Mouse (Mus musculus) lung, postnatal 14 days (tissue): ENCODE measurements at regions not wholly inside any gene's neighbourhood (a gene's known extent, or its start where the extent isn't known, plus 50 kb on each side); places are given as distances from the start of the nearest gene placed in this dataset.

ENCODE experiments used
- DNase-seq: peaks from one replicate; pipeline ENCODE4 v3.0.0; 2021

GRCm38 (mm10) chr13:102280198-102280597 is 413.2 kb upstream of the Cd180 start:
- DNase-seq = no peak

GRCm38 (mm10) chr13:102294451-102294850 is 398.9 kb upstream of the Cd180 start:
- DNase-seq = no peak

- no peak for DNase-seq
Measured at GRCm38 (mm10) chr13:102295079-102295478, 398.3 kb upstream of the Cd180 start.

- no peak for DNase-seq
Measured at GRCm38 (mm10) chr13:102307983-102308382, 385.4 kb upstream of the Cd180 start.

- no peak for DNase-seq
Measured at GRCm38 (mm10) chr13:102312096-102312495, 381.3 kb upstream of the Cd180 start.

- no peak for DNase-seq
Measured at GRCm38 (mm10) chr13:102315921-102316692, 377.3 kb upstream of the Cd180 start.

- no peak for DNase-seq
Measured at GRCm38 (mm10) chr13:102318891-102319404, 374.4 kb upstream of the Cd180 start.

GRCm38 (mm10) chr13:102319453-102319852 is 373.9 kb upstream of the Cd180 start:
- DNase-seq = no peak

GRCm38 (mm10) chr13:102323876-102324275 is 369.5 kb upstream of the Cd180 start:
- DNase-seq = no peak

- DNase-seq = no peak
Measured at GRCm38 (mm10) chr13:102326003-102326402, 367.4 kb upstream of the Cd180 start.

GRCm38 (mm10) chr13:102326544-102326943 is 366.8 kb upstream of the Cd180 start:
- no peak for DNase-seq

- no peak for DNase-seq
Measured at GRCm38 (mm10) chr13:102333667-102334066, 359.7 kb upstream of the Cd180 start.

- DNase-seq = peak; percentile 13
Measured at GRCm38 (mm10) chr13:102334131-102334534, 359.2 kb upstream of the Cd180 start.

GRCm38 (mm10) chr13:102343236-102343635 is 350.1 kb upstream of the Cd180 start:
- no peak for DNase-seq

- no peak for DNase-seq
Measured at GRCm38 (mm10) chr13:102344606-102345269, 348.6 kb upstream of the Cd180 start.

- DNase-seq = no peak
Measured at GRCm38 (mm10) chr13:102349493-102349892, 343.9 kb upstream of the Cd180 start.

- DNase-seq = peak; percentile 21
Measured at GRCm38 (mm10) chr13:102352073-102352854, 341.1 kb upstream of the Cd180 start.

GRCm38 (mm10) chr13:102355569-102355968 is 337.8 kb upstream of the Cd180 start:
- peak; percentile 62 for DNase-seq

GRCm38 (mm10) chr13:102372451-102373082 is 320.8 kb upstream of the Cd180 start:
- DNase-seq = no peak

- DNase-seq = no peak
Measured at GRCm38 (mm10) chr13:102380667-102381066, 312.7 kb upstream of the Cd180 start.

- DNase-seq = no peak
Measured at GRCm38 (mm10) chr13:102391911-102392310, 301.4 kb upstream of the Cd180 start.

- no peak for DNase-seq
Measured at GRCm38 (mm10) chr13:102392868-102393661, 300.3 kb upstream of the Cd180 start.
